ENCODE assay signal across 25 mouse cellular contexts in the genomic region with DNA sequence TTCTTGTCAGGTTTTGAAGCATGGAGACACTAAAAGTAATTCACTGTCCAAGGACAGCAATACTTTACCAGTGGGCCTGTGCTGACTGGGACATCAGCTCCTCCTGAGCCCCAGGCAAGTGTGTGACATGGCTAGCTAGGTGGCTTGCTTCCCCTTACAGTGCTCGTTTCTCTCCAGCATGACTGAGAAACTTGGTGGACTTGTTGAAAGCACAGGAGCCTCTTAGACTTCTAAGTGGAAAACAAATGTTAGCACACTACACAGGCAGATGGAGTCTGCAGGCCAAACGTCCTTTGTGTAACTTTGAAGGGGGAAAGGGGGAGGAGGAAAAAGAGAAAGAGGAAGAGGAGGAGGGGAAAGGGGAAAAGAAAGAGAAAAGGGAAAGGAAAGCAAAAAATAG.
A peak's percentile ranks its signal among the peaks of the same experiment; 100 is the strongest.
DNase-seq lines count a peak whose midpoint lies in the region; ATAC-seq and TF ChIP-seq lines count a peak whose summit lies in the region.
"Had no signal": no experiment of that assay in that cellular context is flagged by ENCODE, and none has a peak within 500 bp of the region (broad histone marks: within the 10 kb centered on the region; RNA-seq: fewer than 3 reads in every experiment).

No protein-coding gene starts in this region.

- no peaks in the 10 kb centered on the region for H3K9me3 ChIP-seq in heart, embryonic 11.5 days (replicated peaks; ENCODE audit: control insufficient read depth, low read length)
- no peaks in the 10 kb centered on the region for H3K9me3 ChIP-seq in heart, embryonic 16.5 days (replicated peaks; ENCODE audit: control insufficient read depth, low read length)
- no peaks in the 10 kb centered on the region for H3K9me3 ChIP-seq in lung, embryonic 16.5 days (ENCODE audit: control insufficient read depth, low read length)
- H3K9me3 ChIP-seq: forebrain, embryonic 15.5 days; hindbrain, embryonic 15.5 days; neural tube, embryonic 13.5 days had no signal

- 14% methylated on average over 2 of the region's 2 CpGs for WGBS in heart, adult 2 months
- 6% methylated on average over 2 of the region's 2 CpGs for WGBS in heart, embryonic 11.5 days (ENCODE audit: insufficient replicate concordance)
- WGBS in heart, embryonic 16.5 days: 9% methylated on average over 2 of the region's 2 CpGs
- WGBS in lung, embryonic 16.5 days: 15% methylated on average over 2 of the region's 2 CpGs

- no peaks in the 10 kb centered on the region for H3K36me3 ChIP-seq in heart, adult 2 months (ENCODE audit: control insufficient read depth, insufficient read depth, low read length)
- H3K36me3 ChIP-seq in heart, embryonic 11.5 days (ENCODE audit: control insufficient read depth, insufficient read depth, low read length): no peaks in the 10 kb centered on the region
- H3K36me3 ChIP-seq in heart, embryonic 16.5 days (ENCODE audit: control insufficient read depth, insufficient read depth): no peaks in the 10 kb centered on the region
- H3K36me3 ChIP-seq in lung, embryonic 16.5 days (ENCODE audit: control insufficient read depth, insufficient read depth, low read length): no peaks in the 10 kb centered on the region
- H3K36me3 ChIP-seq: forebrain, embryonic 15.5 days; G1E; hindbrain, embryonic 15.5 days; neural tube, embryonic 13.5 days had no signal

- no peak for ATAC-seq in heart, embryonic 11.5 days (replicated peaks; ENCODE audit: insufficient number of reproducible peaks, low FRiP score, low TSS enrichment)
- ATAC-seq in heart, embryonic 16.5 days (replicated peaks; ENCODE audit: extremely low read depth, insufficient read depth, low FRiP score): no peak
- ATAC-seq in lung, embryonic 16.5 days (ENCODE audit: low read depth): peak; percentile 35; the same call in 1 of the 2 replicates
- ATAC-seq: forebrain, embryonic 15.5 days; liver, postnatal 0 days; midbrain, embryonic 16.5 days; Patski had no signal

- peak overlapping the region; percentile 65 for H3K27ac ChIP-seq in heart, adult 2 months
- H3K27ac ChIP-seq in heart, embryonic 11.5 days (ENCODE audit: low read depth, low read length): no peak overlapping the region
- peak overlapping the region; percentile 74 for H3K27ac ChIP-seq in heart, embryonic 16.5 days (ENCODE audit: low read length)
- peak overlapping the region; percentile 34 for H3K27ac ChIP-seq in lung, embryonic 16.5 days (ENCODE audit: low read length)
- H3K27ac ChIP-seq: forebrain, embryonic 15.5 days; hindbrain, embryonic 15.5 days; layer of hippocampus, adult 2 months; neural tube, embryonic 13.5 days had no signal

- peaks cover 6% of the 10 kb centered on the region for H3K4me1 ChIP-seq in heart, adult 2 months (ENCODE audit: control insufficient read depth, insufficient read depth, low read length)
- peaks cover 14% of the 10 kb centered on the region for H3K4me1 ChIP-seq in heart, embryonic 11.5 days (ENCODE audit: control insufficient read depth, insufficient read depth, low read length)
- H3K4me1 ChIP-seq in heart, embryonic 16.5 days (ENCODE audit: control insufficient read depth, insufficient read depth, low read length): peaks cover 22% of the 10 kb centered on the region
- peaks cover 25% of the 10 kb centered on the region for H3K4me1 ChIP-seq in lung, embryonic 16.5 days (replicated peaks; ENCODE audit: control insufficient read depth, insufficient read depth, low read length)

- H3K4me2 ChIP-seq in heart, embryonic 11.5 days: no peak overlapping the region
- no peak overlapping the region for H3K4me2 ChIP-seq in heart, embryonic 16.5 days (ENCODE audit: low read depth, low read length)
- no peak overlapping the region for H3K4me2 ChIP-seq in lung, embryonic 16.5 days (ENCODE audit: low read depth, low read length)
- H3K4me2 ChIP-seq: forebrain, embryonic 15.5 days; hindbrain, embryonic 15.5 days; liver, embryonic 11.5 days; neural tube, embryonic 13.5 days had no signal

- no peaks in the 10 kb centered on the region for H3K79me2 ChIP-seq in heart, adult 2 months (replicated peaks; ENCODE audit: control insufficient read depth, insufficient read depth, low read length)

- TF ChIP-seq POLR2A in heart, adult 2 months (IDR thresholded peaks at IDR 0.05; ENCODE audit: insufficient read depth, low read depth, low read length): no peak

- no peak for DNase-seq in heart, adult 2 months
- no peak for DNase-seq in heart, postnatal 36 days
- DNase-seq in lung, postnatal 14 days: no peak
- peak; percentile 51 for DNase-seq in lung, postnatal 25 days (ENCODE audit: low spot score)
- DNase-seq in cerebellum, adult 8-10 months: no peak
- DNase-seq: B cell, adult 2 months; cerebellum, adult 2 months; cerebellum, postnatal 36 days; embryo, embryonic 11 days; gastrocnemius, postnatal 10 days; liver, postnatal 0 days; thymus, postnatal 14 days had no signal

- H3K4me3 ChIP-seq in heart, adult 2 months: no peak overlapping the region
- H3K4me3 ChIP-seq in heart, embryonic 11.5 days (ENCODE audit: low read depth, low read length): no peak overlapping the region
- no peak overlapping the region for H3K4me3 ChIP-seq in heart, embryonic 16.5 days (ENCODE audit: low read length)
- no peak overlapping the region for H3K4me3 ChIP-seq in lung, embryonic 16.5 days (ENCODE audit: low read length)
- H3K4me3 ChIP-seq: forebrain, embryonic 15.5 days; hindbrain, embryonic 15.5 days; layer of hippocampus, adult 2 months; myocyte; neural tube, embryonic 13.5 days had no signal

- no peaks in the 10 kb centered on the region for H3K27me3 ChIP-seq in heart, adult 2 months (ENCODE audit: control insufficient read depth, insufficient read depth, low read length)
- no peaks in the 10 kb centered on the region for H3K27me3 ChIP-seq in heart, embryonic 11.5 days (ENCODE audit: control insufficient read depth, insufficient read depth, low read length)
- H3K27me3 ChIP-seq in heart, embryonic 16.5 days (ENCODE audit: control insufficient read depth, insufficient read depth, low read length): no peaks in the 10 kb centered on the region
- H3K27me3 ChIP-seq in lung, embryonic 16.5 days (ENCODE audit: control insufficient read depth, insufficient read depth, low read depth, low read length): no peaks in the 10 kb centered on the region
- H3K27me3 ChIP-seq: CH12.LX; forebrain, embryonic 15.5 days; hindbrain, embryonic 15.5 days; neural tube, embryonic 13.5 days; Patski had no signal

- H3K9ac ChIP-seq in heart, adult 2 months (ENCODE audit: low read depth, low read length): no peak overlapping the region
- H3K9ac ChIP-seq in heart, embryonic 11.5 days (ENCODE audit: low read depth, low read length): no peak overlapping the region
- H3K9ac ChIP-seq in heart, embryonic 16.5 days (ENCODE audit: low read length): peak overlapping the region; percentile 6; the same call in 1 of the 2 replicates
- no peak overlapping the region for H3K9ac ChIP-seq in lung, embryonic 16.5 days (ENCODE audit: low read length)
- H3K9ac ChIP-seq: forebrain, embryonic 15.5 days; hindbrain, embryonic 15.5 days; liver, postnatal 0 days; neural tube, embryonic 13.5 days had no signal

- TF ChIP-seq CTCF in heart, adult 2 months (IDR thresholded peaks at IDR 0.05): no peak

- TF ChIP-seq EP300 in heart, adult 2 months (IDR thresholded peaks at IDR 0.05; ENCODE audit: insufficient read depth, low read depth, low read length): no peak

- intact Hi-C loops in heart, adult 2 months (cut with DNase I): no loop called here
- intact Hi-C loops in heart, postnatal 36 days (cut with DNase I): no loop called here
